Mouse (Mus musculus) hindbrain, embryonic 11.5 days (tissue): Measurements from ENCODE around the gene Zfp704. TPM values are rescaled to one million over a fixed set of nuclear protein-coding genes. Genes with fewer than 3 reads are reported as not detected.

Experiments
- ATAC-seq: fragments of 200-750 bp; cut with Nextera tagmentation; 2 replicates; pipeline ENCODE4 v1.8.0; 2017; ENCODE audit warnings: mild to moderate bottlenecking, moderate TSS enrichment, moderate library complexity; ENCODE audit not compliant: low FRiP score
- DNase-seq: peaks from one replicate; pipeline ENCODE4 v3.0.0-alpha.2; 2015; ENCODE audit warnings: low spot score
- H3K27ac ChIP-seq: fragments of 300-500 bp; sonication (generic); 2 replicates; pipeline ENCODE4 v1.5.1; 2014; ENCODE audit warnings: mild to moderate bottlenecking, low read depth, low read length
- H3K27me3 ChIP-seq: fragments of 300-500 bp; sonication (generic); 2 replicates; pipeline ENCODE4 v1.6.1; 2014; ENCODE audit warnings: mild to moderate bottlenecking, low read length, moderate library complexity, mixed read lengths; ENCODE audit not compliant: control insufficient read depth, insufficient read depth
- H3K36me3 ChIP-seq: fragments of 300-500 bp; sonication (generic); 2 replicates; pipeline ENCODE4 v1.6.1; 2014; ENCODE audit warnings: mild to moderate bottlenecking, low read length, moderate library complexity, mixed read lengths; ENCODE audit not compliant: control insufficient read depth, insufficient read depth
- H3K4me1 ChIP-seq: fragments of 300-500 bp; sonication (generic); replicated peaks from 2 replicates; pipeline ENCODE4 v1.6.1; 2014; ENCODE audit warnings: low read length, mixed read lengths; ENCODE audit not compliant: control insufficient read depth, insufficient read depth
- H3K4me2 ChIP-seq: fragments of 300-500 bp; sonication (generic); replicated peaks from 2 replicates; pipeline ENCODE4 v1.6.1; 2014; ENCODE audit warnings: mild to moderate bottlenecking, low read depth, low read length
- H3K4me3 ChIP-seq: fragments of 300-500 bp; sonication (generic); 2 replicates; pipeline ENCODE4 v1.5.1; 2014; ENCODE audit warnings: low read depth, low read length
- H3K9ac ChIP-seq: fragments of 300-500 bp; sonication (generic); 2 replicates; pipeline ENCODE4 v1.6.1; 2014; ENCODE audit warnings: low read depth, low read length
- H3K9me3 ChIP-seq: fragments of 300-500 bp; sonication (generic); 2 replicates; pipeline ENCODE4 v1.6.1; 2016; ENCODE audit warnings: low read length; ENCODE audit not compliant: control insufficient read depth
- WGBS: fragments of 180-500 bp; shearing (Covaris S2); extraction: QIAGEN DNeasy Blood & Tissue Kit; methylation state at CpG from one replicate; pipeline ENCODE4 v1.1.7; 2014; 5-methylcytosine and 5-hydroxymethylcytosine counted together
- polyA plus RNA-seq: library from polyadenylated mRNA; unstranded; fragments of >200 nt; fragmentation: Nextera tagmentation; extraction: Ambion mirVana; gene quantifications from 2 replicates; pipeline ENCODE4 v1.2.1, GENCODE M21; 2014

Zfp704 gene
- 5.9 and 7.9 TPM in 2 replicates for polyA plus RNA-seq

- WGBS, result under 1% methylated on average over 41 of the region's 97 CpGs
- Histone ChIP-seq H3K4me1 (peaks cover 8% of the 10 kb centered on the region), H3K27ac (peak within 1 kb of the TSS; percentile 95), H3K36me3 (no peaks in the 10 kb centered on the region), H3K4me3 (peak within 1 kb of the TSS; percentile 82), H3K4me2 (peak within 1 kb of the TSS; percentile 81), H3K9me3 (no peaks in the 10 kb centered on the region), H3K27me3 (no peaks in the 10 kb centered on the region), H3K9ac (peak within 1 kb of the TSS; percentile 95)
- DNase-seq (peak; percentile 90), ATAC-seq (peak; percentile 85)
Measured at GRCm38 (mm10) chr3:9609581-9610341, at the start of gene Zfp704. Gene Zfp704 (minus strand): TSS chr3:9610085.

GRCm38 (mm10) chr3:9633036-9634005, 23.4 kb upstream of the Zfp704 start:
- Histone ChIP-seq H3K36me3 (no peaks in the 10 kb centered on the region), H3K4me3 (no peak overlapping the region), H3K27me3 (no peaks in the 10 kb centered on the region), H3K27ac (no peak overlapping the region), H3K4me1 (no peaks in the 10 kb centered on the region), H3K9me3 (no peaks in the 10 kb centered on the region), H3K9ac (no peak overlapping the region), H3K4me2 (no peak overlapping the region)
- ATAC-seq (no peak), DNase-seq (no peak)
- WGBS, result 84% methylated on average over 10 of the region's 10 CpGs

- Histone ChIP-seq H3K9me3 (no peaks in the 10 kb centered on the region), H3K27me3 (no peaks in the 10 kb centered on the region), H3K4me3 (no peak overlapping the region), H3K36me3 (no peaks in the 10 kb centered on the region), H3K4me1 (no peaks in the 10 kb centered on the region), H3K4me2 (peak overlapping the region; percentile 20), H3K9ac (peak overlapping the region; percentile 46; the same call in 1 of the 2 replicates), H3K27ac (no peak overlapping the region)
- peak; percentile 53; the same call in 1 of the 2 replicates for ATAC-seq
- peak; percentile 38 for DNase-seq
- WGBS, result 22% methylated on average over 17 of the region's 17 CpGs
Measured at GRCm38 (mm10) chr3:9629951-9630350, 20.1 kb upstream of the Zfp704 start.

- DNase-seq (no peak), ATAC-seq (no peak)
- 77% methylated on average over 4 of the region's 4 CpGs for WGBS
- Histone ChIP-seq H3K9me3 (no peaks in the 10 kb centered on the region), H3K4me2 (no peak overlapping the region), H3K9ac (no peak overlapping the region), H3K27ac (no peak overlapping the region), H3K4me3 (no peak overlapping the region), H3K4me1 (no peaks in the 10 kb centered on the region), H3K36me3 (no peaks in the 10 kb centered on the region), H3K27me3 (no peaks in the 10 kb centered on the region)
Measured at GRCm38 (mm10) chr3:9628041-9628440, 18.2 kb upstream of the Zfp704 start.

GRCm38 (mm10) chr3:9626149-9626548, 16.3 kb upstream of the Zfp704 start:
- no peaks in the 10 kb centered on the region for H3K36me3 ChIP-seq
- ATAC-seq, result no peak
- WGBS, result 76% methylated on average over 5 of the region's 5 CpGs
- H3K27ac ChIP-seq, result no peak overlapping the region
- no peak overlapping the region for H3K4me3 ChIP-seq
- no peak for DNase-seq
- no peaks in the 10 kb centered on the region for H3K4me1 ChIP-seq
- no peaks in the 10 kb centered on the region for H3K27me3 ChIP-seq
- no peak overlapping the region for H3K9ac ChIP-seq
- H3K4me2 ChIP-seq, result no peak overlapping the region
- no peaks in the 10 kb centered on the region for H3K9me3 ChIP-seq

- Histone ChIP-seq H3K27me3 (no peaks in the 10 kb centered on the region), H3K4me2 (no peak overlapping the region), H3K27ac (no peak overlapping the region), H3K36me3 (no peaks in the 10 kb centered on the region), H3K4me1 (no peaks in the 10 kb centered on the region), H3K4me3 (no peak overlapping the region), H3K9ac (no peak overlapping the region), H3K9me3 (no peaks in the 10 kb centered on the region)
- DNase-seq (no peak), ATAC-seq (no peak)
- 95% methylated on average over 12 of the region's 12 CpGs for WGBS
Measured at GRCm38 (mm10) chr3:9620611-9621010, 10.7 kb upstream of the Zfp704 start.

- Histone ChIP-seq H3K4me3 (no peak overlapping the region), H3K27ac (no peak overlapping the region), H3K36me3 (no peaks in the 10 kb centered on the region), H3K4me1 (no peaks in the 10 kb centered on the region), H3K27me3 (no peaks in the 10 kb centered on the region), H3K9me3 (no peaks in the 10 kb centered on the region), H3K4me2 (no peak overlapping the region), H3K9ac (no peak overlapping the region)
- no peak for ATAC-seq
- WGBS, result 74% methylated on average over 6 of the region's 6 CpGs
- DNase-seq, result no peak
Measured at GRCm38 (mm10) chr3:9619562-9620275, 9.8 kb upstream of the Zfp704 start.

- 62% methylated on average over 9 of the region's 9 CpGs for WGBS
- Histone ChIP-seq H3K27me3 (no peaks in the 10 kb centered on the region), H3K36me3 (no peaks in the 10 kb centered on the region), H3K9ac (no peak overlapping the region), H3K9me3 (no peaks in the 10 kb centered on the region), H3K27ac (no peak overlapping the region), H3K4me3 (no peak overlapping the region), H3K4me2 (no peak overlapping the region), H3K4me1 (no peaks in the 10 kb centered on the region)
- DNase-seq (no peak), ATAC-seq (no peak)
Measured at GRCm38 (mm10) chr3:9617101-9617500, 7.2 kb upstream of the Zfp704 start.
